Mouse (Mus musculus): ENCODE results near the gene Plcb3.

The Plcb3 gene

DNA sequence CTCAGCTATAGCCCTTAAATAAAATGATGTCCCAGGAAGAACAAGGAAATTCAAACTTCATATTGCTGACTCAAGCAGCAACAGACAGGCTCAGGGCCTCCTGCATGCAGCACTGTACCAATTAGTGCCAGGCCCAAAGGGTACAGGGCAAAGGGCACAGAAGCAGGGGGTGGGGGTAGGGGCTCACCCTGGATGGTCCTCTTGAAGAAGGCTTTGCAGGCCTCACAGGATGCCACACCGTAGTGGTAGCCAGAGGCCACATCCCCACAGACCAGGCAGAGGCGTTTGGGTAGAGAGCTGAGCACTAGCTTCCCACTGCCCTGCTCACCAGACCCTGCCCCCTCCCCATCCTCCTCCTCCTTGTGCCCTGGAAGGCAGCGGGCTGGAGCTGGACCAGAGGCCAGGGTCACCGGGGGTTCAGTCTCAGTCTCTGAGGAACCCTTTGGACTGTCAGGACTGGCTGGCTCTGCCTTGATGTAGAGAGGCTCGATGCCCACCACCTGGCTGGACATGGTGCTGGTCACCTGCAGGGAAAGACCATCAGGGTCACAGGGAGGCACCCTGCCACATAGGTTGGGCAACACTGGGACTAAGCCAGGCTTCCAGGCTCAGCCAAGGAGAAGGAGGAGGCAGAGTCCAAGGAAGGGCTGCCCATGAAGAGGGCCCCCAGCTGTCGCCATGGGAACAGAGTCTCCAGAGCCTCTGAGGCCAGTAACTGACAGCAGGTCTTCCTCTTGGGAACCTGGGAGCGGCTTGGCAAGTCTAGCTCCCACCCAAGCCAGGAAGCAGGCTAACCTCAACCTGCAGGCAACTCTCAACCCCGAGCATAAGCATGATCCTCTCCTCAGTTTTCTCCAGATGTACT, 56.2 kb downstream of the Plcb3 start:
- peak; percentile 79 to 94 for DNase-seq

GRCm38 (mm10) chr19:6919431-6919830, 56.8 kb downstream of the Plcb3 start:
- DNase-seq, result no peak

- DNase-seq, result no peak
Observed at GRCm38 (mm10) chr19:6918321-6918720, 57.9 kb downstream of the Plcb3 start.

- peak in 1 of 2 experiments; percentile 48 for DNase-seq
Observed at GRCm38 (mm10) chr19:6916496-6916895, 59.8 kb downstream of the Plcb3 start.

DNA sequence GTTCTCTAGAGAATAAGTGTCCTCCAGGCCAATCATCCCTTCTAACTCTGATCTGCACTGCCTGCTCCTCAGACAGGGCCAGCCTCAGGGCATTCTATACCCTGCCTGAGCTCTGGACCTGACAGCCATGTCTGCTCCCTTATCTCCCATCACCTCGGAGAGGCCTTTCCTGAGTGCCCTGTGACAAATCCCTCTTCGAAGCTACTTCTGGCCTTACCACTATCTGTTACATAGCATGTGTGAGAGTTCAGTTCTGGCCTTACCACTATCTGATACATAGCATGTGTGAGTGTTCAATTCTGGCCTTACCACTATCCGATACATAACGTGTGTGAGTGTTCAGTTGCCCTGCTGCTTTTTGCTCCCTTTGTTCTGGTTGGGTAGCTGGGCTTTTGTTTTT, 61.0 kb downstream of the Plcb3 start:
- DNase-seq, result peak in 1 of 2 experiments; percentile 23

GRCm38 (mm10) chr19:6914540-6914939, 61.7 kb downstream of the Plcb3 start:
- DNase-seq, result peak in 1 of 2 experiments; percentile 31

GRCm38 (mm10) chr19:6913991-6914390, 62.3 kb downstream of the Plcb3 start:
- peak in 1 of 2 experiments; percentile 35 for DNase-seq

DNA sequence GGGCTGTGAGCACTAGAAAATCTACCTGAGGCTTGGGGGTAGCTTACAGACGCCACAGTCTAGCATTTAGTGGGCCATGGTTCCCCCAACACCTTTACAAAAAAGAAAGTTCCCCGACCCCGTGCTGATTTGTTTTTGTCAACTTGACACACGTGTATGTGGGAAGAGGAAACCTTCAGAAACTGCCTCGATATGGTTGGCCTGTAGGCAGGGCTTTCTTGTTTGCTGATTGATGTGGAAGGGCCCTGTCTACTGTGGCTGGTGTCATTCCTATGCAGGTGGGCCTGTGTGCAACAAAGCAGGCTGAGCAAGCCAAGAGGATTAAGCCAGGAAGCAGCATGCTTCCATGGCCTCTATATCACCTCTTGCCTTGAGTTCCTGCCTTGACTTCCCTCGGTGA, 63.2 kb downstream of the Plcb3 start:
- peak in 1 of 2 experiments; percentile 16 for DNase-seq

DNA sequence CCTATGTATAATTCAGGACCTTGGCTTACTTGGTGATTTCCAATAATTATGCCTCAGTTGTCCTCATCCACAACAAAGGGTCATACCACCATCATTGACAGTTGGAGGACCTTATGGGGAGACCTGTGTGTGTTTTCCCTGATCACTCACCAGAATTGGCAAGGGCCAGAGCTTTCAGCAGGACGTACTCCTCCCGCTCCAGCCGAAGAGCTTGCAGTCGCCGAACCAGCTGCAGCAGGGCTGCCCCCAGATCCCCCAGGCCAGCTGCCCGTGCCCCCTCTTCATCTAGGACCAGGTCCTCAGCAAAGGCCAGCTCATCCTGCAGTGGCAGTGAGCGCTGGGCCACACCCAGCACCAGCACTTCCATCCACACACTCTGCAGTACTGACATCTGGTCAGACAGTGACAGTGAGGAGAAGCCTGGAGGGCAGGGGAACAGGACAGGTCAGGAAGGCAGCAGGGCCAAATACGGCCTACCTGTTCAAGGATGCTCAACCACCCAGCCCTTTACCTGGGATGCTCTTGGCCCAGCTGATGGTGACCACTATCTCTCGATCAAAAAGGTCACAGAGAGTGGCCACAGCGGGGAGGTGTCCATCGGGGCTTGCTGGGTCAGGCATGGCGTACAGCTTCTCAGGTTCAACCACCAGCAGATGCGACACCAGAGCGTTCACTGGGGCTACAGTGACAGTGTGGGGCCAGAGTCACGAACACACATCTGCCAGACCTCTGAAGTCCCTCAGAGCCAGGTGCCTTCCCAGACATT, 63.9 kb downstream of the Plcb3 start:
- peak in 1 of 2 experiments; percentile 45 for DNase-seq

DNA sequence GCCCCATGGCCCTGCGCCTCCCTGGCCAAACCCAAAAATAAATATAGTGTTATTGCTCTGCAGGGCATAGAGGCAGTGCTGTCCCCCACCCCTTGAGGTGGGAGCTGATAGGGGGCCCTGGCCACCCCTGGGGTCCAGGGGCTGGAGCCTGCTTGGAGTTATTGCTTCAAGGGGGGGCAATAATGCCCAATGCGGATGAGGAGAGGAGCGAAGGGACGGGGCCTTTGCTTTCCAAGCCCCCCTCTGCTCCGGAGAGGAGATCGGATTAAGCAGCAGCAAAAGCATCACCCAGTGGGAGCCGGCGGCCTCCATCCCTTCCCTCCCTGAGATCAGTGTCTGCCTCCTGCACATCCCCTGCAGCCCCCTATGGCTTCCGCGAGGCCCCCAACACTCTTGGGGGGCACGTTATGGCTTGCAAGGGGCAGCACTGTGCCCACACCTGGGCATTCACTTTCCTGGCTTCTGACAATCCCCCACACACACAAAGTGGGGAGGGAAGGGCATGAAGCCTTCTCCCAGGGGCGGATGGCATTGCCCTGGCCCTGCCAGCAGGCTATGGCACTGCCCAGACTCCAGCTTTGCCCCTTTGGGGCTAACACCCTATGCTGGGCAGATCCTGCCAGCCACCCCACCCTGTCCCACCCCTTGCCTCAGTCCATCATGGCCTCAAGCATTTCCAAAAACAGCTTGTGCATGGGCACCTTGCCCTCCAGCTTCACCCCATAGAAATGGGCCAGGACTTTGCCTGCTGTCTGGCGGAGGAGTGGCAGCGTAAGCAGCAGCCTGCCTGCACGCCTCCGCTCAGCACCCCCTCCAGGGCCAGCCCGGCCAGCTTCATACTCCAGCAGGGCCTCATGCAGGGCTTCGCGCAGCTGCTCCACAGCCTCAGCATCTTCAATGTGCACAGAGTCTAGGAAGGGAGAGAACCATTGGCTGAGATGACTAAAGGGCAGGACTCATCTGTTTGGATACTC, 64.9 kb downstream of the Plcb3 start:
- peak in 1 of 2 experiments; percentile 51 for DNase-seq

GRCm38 (mm10) chr19:6910306-6910705, 66.0 kb downstream of the Plcb3 start:
- DNase-seq, result peak; percentile 58 to 84

DNA sequence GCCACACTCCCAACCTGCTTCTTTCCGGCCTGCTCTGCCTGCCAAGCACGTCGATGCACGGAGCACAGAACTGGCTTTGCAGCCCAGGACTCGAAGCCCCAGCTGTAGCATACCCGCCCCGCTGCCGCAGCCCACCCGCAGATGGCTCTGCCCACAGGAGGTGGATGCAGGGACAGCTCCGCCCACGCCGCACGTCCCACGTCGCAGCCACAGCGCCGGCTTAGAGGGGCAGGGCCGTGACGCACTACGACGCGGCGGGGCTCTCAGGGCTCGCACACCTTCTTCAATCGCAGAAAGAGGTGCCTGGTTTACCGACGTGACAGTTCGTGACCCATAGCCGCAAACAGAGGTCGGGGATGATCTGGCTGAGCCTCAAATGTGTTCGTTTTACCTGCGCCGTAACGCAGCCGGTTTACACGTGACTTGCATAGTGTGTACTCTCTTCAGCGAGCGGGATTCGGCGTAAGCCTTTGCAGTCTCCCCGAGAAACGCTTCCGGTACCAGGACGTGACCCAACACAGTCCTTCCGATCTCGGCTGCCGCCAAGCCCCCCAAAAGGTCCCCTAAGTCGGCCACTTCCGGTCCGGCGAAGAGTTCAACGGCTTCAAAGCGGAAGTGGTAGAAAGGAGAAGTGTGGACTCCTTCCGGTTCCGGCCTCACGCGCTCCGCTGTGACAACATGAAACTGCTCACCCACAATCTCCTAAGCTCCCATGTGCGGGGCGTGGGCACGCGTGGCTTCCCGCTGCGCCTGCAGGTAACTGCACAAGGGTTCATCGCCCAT, 66.6 kb downstream of the Plcb3 start, which contains the start of the genes Trmt112 and Prdx5:
Gene Trmt112 (plus strand): TSS at position 192 of the 783 bp plus-strand sequence.
Gene Prdx5 (minus strand): TSS at position 600 of the 783 bp plus-strand sequence.
- DNase-seq, result peak; percentile 94 to 98

GRCm38 (mm10) chr19:6909021-6909420, 67.2 kb downstream of the Plcb3 start:
- DNase-seq, result no peak

- DNase-seq, result peak in 1 of 2 experiments; percentile 58
Observed at GRCm38 (mm10) chr19:6907811-6908540, 68.3 kb downstream of the Plcb3 start.

- DNase-seq, result no peak
Observed at GRCm38 (mm10) chr19:6907094-6907493, 69.2 kb downstream of the Plcb3 start.

GRCm38 (mm10) chr19:6906199-6906598, 70.1 kb downstream of the Plcb3 start:
- DNase-seq, result peak; percentile 62 to 78

- peak in 1 of 2 experiments; percentile 71 for DNase-seq
Observed at GRCm38 (mm10) chr19:6905498-6906159, 70.6 kb downstream of the Plcb3 start.

- peak; percentile 85 to 93 for DNase-seq
Observed at GRCm38 (mm10) chr19:6904846-6905245, 71.4 kb downstream of the Plcb3 start.

DNA sequence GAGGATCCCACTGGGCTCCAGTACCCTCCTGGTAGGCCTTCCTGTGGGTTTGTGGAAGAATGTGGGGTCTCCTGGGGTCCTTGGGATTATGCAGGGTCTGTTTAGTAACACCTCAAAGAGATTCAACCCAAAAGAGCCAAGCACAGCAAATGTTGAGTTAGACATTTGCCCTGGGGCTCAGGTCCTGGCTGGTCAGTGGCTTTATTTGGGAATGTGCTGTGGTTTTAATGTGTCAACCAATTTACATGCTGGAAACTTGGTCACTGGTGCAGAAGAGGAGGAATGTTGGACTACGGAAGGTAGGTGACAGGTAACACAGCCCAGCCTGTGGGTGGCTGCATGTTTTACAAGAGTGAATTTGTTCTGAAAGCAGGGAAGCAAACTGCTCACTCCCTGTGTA, 73.2 kb downstream of the Plcb3 start:
- peak; percentile 60 to 72 for DNase-seq

Measured in kidney, postnatal 25 days (tissue).